Mouse (Mus musculus): ENCODE results near the gene Cox15.

Cox15 gene

DNA sequence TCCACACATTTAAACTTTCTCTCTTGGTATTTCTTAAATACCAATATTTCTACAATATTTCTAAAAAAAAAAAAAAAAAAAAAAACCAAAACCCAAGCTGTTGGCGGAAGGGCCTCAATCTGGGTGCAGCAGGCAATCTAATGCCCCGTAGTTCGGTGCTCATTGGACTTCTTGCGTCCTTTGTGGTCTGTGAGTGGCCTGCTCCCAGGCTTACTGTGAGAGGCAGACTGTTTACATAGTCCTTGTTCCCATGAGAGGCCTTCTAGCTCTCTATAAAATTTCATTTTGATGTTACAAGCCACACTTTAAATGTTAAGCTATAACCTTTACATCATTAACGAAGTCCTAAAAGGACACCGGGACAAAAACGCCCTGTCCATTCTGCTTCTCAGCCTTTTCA, 44.6 kb downstream of the Cox15 start:
- no peak for DNase-seq (ENCODE audit: low spot score)

- no peak for DNase-seq (ENCODE audit: low spot score)
These were observed 47.9 kb downstream of the Cox15 start for GRCm38 (mm10) chr19:43704787-43705497.

GRCm38 (mm10) chr19:43704211-43704610, 48.6 kb downstream of the Cox15 start:
- no peak for DNase-seq (ENCODE audit: low spot score)

GRCm38 (mm10) chr19:43699763-43700155, 53.0 kb downstream of the Cox15 start:
- DNase-seq (ENCODE audit: low spot score): no peak

DNA sequence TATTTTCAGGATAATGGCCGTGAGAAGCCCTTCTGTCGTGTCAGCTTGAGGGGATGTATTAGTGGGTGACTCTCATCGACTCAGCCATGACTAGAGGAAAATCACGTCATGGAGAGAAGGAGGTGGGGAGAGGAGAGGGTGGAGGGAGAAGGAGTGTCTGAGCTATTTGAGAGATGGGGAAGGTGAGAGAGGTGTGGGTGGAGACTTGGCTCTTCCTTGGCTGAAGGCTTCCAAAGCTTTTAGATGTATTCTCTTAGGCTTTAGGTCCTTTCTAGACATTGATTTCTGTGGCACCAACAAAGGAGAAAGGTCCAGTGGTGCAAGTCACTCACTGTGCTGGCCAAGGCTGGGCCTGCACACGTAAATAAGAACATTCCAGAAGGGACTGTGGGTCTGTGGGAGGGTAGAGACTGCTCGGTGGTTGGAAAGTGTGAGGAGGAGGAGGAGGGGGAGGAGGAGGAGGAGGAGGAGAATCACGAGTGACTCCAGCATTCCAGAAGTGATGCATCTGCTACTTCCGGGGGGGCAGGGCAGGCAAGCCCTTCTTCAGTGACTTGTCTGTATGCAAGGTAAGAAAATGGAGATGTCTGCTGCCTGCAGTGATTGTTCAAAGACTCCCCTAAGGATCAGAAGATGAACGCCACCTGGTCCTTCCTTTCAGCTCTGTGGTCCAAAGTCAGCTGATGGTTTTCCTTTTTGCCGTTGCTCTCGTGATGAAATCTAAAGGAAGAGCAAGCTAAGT, 53.6 kb downstream of the Cox15 start:
- no peak for DNase-seq (ENCODE audit: low spot score)

DNA sequence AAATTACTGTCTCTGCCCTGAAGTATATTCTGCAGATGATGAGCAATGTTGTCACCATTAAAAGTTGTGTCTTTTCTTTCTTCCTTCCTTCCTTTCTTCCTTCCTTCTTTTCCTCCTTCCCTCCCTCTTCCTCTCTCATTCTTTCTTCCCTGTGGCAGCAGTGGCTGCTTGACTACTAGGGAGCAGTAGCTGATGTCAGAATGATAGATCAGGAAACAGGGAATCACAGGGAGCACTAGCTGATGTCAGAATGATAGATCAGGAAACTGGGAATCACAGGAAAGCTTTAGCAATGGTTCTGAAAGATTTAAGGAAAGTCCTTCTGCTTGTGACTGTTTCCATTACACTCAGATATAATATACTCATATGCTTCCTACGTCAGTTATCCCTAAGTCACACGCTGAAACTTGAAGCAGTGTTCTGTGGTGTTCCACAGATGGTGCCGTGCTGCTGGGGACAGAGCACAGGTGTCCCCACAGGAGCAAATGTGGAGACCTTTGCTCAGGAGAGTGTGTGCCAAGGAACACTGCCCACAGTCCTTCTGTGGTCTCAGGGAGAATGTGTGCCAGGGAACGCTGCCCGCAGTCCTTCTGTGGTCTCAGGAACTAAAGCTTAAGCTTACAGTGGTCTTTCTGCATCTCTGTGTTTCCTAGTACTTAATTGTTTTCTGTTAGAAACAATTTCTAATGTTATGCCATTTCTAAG, 55.0 kb downstream of the Cox15 start:
- no peak for DNase-seq (ENCODE audit: low spot score)

DNA sequence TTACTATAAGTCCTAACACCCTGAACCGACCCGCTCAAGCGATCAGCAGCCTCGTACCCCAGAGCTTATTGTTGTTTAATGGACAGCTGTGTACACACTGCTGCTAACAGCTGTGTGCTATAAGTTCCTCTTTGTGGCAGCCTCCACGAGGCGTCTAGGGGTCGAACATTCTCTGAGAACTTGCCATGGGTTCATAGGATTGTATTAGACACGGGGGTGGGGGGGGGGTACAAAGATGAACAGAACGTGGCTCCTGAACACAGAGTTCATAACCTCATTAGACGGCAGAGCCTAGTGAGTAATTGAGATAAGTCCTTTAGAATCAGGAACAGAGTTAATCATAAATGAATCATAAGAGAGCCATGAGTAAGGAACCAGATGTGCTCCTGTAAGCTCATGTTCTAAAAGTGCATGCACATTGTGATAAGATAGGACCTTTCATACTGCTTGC, 57.3 kb downstream of the Cox15 start:
- DNase-seq (ENCODE audit: low spot score): no peak

DNA sequence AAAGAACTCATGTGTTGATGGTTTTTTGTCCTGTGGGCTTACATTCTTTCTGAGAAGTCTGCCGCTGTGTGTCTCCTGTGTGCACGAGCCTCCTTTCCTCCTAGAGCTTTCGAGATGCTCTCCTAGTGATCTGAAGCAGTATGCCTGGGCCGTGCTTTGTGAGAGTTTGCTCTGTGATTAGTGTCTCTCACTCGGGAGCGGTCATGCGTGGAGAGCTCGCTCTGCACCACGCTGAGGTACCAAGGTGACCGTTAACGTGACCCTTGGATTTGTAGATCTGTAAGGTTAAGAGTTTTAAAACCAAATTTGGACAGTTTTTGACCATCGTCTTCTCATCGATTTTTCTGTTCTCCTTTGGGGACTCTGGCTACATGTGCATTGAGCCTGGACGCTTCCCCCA, 60.0 kb downstream of the Cox15 start:
- DNase-seq (ENCODE audit: low spot score): no peak

GRCm38 (mm10) chr19:43689419-43690246, 63.2 kb downstream of the Cox15 start, which contains the start of gene Entpd7:
Gene Entpd7 (plus strand): TSS chr19:43689672.
- peak; percentile 92 for DNase-seq (ENCODE audit: low spot score)
